Mouse (Mus musculus): Measurements from ENCODE around the gene Dzip1. TPM values are rescaled to one million over a fixed set of nuclear protein-coding genes. Genes with fewer than 3 reads are reported as not detected.

The Dzip1 gene
- total and polyA plus RNA-seq, 2 experiments from 2014 or later: 123 to 440 TPM

DNA sequence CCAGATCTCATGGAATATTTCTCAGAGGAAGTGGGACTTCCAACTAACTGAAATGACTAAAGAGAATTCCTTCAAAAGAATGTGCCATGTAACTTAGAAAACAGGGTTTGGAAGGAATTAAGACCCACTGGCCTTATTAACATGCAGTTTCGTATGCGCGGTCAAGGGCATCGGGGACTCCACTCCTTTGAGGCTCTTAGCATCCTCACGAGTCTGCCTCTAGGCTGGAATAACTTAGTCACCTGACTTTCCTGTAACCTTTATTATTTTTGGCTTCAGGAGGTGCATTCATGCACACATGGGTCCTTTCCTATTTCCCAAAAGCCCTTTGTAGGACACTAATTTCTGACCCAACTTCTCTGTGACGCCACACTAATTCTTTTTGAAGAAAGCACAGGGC, 92.0 kb downstream of the Dzip1 start:
- DNase-seq (ENCODE audit: low spot score): no peak
- TF ChIP-seq CTCF (IDR thresholded peaks at IDR 0.05): no peak
- no peaks in the 10 kb centered on the region for H3K36me3 ChIP-seq (ENCODE audit: insufficient read depth, low read length)
- no peaks in the 10 kb centered on the region for H3K4me1 ChIP-seq (ENCODE audit: insufficient read depth, low read length)
- H3K27me3 ChIP-seq (ENCODE audit: insufficient read depth, low read length): no peaks in the 10 kb centered on the region
- H3K27ac ChIP-seq (ENCODE audit: low read depth, low read length): no peak overlapping the region
- H3K4me2 ChIP-seq (ENCODE audit: low read depth, low read length, poor library complexity, severe bottlenecking): no peak overlapping the region
- no peaks in the 10 kb centered on the region for H3K9me3 ChIP-seq (ENCODE audit: low read length)
- H3K9ac ChIP-seq (replicated peaks; ENCODE audit: low read length, poor library complexity, severe bottlenecking): no peak overlapping the region
- H3K4me3 ChIP-seq (ENCODE audit: low read depth, low read length): no peak overlapping the region
- WGBS: 84% methylated on average over 6 of the region's 6 CpGs
- no peak for ATAC-seq (ENCODE audit: low FRiP score)

DNA sequence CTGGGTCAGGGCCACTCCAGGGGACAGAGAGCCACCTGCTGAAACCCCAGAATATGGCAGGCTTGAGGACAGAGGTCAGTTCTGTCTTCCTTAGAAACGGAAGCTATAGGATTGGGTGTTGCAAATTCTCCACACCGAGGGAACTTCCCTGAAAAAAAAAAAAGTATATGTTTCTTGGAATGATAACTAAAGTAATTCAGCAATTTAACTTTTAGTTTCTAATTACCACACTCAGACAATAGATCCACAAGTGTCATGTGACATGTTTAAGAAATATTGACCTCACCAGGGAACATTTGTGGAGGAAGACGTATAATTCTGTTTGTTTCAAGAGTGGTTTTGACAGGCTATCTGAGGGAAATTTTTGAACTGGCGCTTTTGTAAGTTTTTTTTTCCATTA, 93.7 kb downstream of the Dzip1 start:
- no peaks in the 10 kb centered on the region for H3K4me1 ChIP-seq (ENCODE audit: insufficient read depth, low read length)
- H3K4me2 ChIP-seq (ENCODE audit: low read depth, low read length, poor library complexity, severe bottlenecking): no peak overlapping the region
- H3K36me3 ChIP-seq (ENCODE audit: insufficient read depth, low read length): no peaks in the 10 kb centered on the region
- TF ChIP-seq CTCF (IDR thresholded peaks at IDR 0.05): no peak
- ATAC-seq (ENCODE audit: low FRiP score) (no peak), DNase-seq (ENCODE audit: low spot score) (no peak)
- H3K27ac ChIP-seq (ENCODE audit: low read depth, low read length): no peak overlapping the region
- H3K27me3 ChIP-seq (ENCODE audit: insufficient read depth, low read length): no peaks in the 10 kb centered on the region
- no peak overlapping the region for H3K9ac ChIP-seq (replicated peaks; ENCODE audit: low read length, poor library complexity, severe bottlenecking)
- H3K4me3 ChIP-seq (ENCODE audit: low read depth, low read length): no peak overlapping the region
- no peaks in the 10 kb centered on the region for H3K9me3 ChIP-seq (ENCODE audit: low read length)
- WGBS: 83% methylated on average over 4 of the region's 4 CpGs

DNA sequence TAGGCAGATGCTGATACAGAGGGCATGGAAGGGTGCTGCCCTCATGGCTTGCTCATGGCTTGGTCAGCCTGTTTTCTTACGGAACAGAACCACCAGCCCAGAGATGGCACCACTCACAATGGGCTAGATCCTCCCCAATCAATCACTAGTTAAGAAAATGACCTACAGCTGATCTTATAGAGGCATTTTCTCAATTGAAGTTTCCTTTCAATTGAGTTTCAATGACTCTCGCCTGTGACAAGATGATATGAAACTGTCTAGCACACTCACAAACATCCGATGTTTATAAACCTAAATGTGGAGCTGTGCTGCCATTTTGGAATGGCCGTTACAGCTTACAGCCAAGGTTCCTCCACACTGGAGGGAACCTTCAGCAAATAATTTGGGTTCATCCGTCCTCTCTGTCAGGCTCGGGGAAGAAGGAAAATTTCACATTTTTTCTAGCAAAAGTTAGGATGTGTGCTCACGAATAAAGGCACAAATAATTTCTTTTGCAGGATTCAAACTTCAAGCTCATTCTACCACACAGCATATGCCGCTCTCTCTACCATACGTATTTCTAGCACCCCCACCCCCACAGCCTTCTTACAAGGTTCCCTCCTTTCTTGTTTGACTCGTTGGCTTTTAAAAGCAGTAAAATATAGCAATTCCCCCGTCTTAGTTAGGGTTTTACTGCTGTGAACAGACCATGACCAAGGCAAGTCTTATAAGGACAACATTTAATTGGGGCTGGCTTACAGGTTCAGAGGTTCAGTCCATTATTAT, 95.7 kb downstream of the Dzip1 start:
- Histone ChIP-seq H3K9me3 (ENCODE audit: low read length) (no peaks in the 10 kb centered on the region), H3K27me3 (ENCODE audit: insufficient read depth, low read length) (no peaks in the 10 kb centered on the region), H3K4me1 (ENCODE audit: insufficient read depth, low read length) (no peaks in the 10 kb centered on the region), H3K4me3 (ENCODE audit: low read depth, low read length) (no peak overlapping the region), H3K4me2 (ENCODE audit: low read depth, low read length, poor library complexity, severe bottlenecking) (no peak overlapping the region), H3K36me3 (ENCODE audit: insufficient read depth, low read length) (no peaks in the 10 kb centered on the region), H3K27ac (ENCODE audit: low read depth, low read length) (no peak overlapping the region), H3K9ac (replicated peaks; ENCODE audit: low read length, poor library complexity, severe bottlenecking) (no peak overlapping the region)
- no peak for TF ChIP-seq CTCF (IDR thresholded peaks at IDR 0.05)
- WGBS: 95% methylated on average over 11 of the region's 11 CpGs
- DNase-seq (ENCODE audit: low spot score) (no peak), ATAC-seq (ENCODE audit: low FRiP score) (no peak)

DNA sequence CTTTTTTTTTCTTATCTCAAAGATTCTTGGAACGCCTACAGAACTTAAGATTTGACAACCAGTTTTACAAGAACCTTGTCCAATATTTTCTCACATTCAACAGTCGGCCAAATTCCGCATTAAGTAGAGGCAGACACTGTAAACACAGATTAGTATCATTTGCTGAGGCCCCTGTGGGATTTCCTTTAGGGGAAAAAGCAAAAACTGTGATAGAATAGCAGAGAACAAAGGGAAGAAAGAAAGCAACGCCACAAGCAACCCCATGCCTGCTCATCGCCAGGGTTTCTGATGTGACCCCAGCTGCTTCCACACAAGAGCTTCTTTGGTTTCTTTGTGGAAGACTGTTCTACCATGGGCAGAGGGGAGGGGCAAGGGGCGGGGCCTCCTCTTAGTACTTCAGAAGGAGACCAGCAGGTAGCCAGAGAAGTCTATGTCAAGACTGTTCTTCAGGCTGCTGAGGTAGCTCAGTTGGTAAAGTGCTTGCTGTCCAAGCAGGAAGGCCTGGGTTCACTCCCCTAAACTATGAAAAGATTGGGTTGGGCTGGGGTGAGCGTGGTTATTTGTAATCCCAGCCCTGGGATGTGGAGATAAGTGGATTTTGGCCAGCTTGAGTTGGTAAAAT, 97.9 kb downstream of the Dzip1 start:
- H3K27ac ChIP-seq (ENCODE audit: low read depth, low read length): no peak overlapping the region
- no peak for TF ChIP-seq CTCF (IDR thresholded peaks at IDR 0.05)
- H3K9ac ChIP-seq (replicated peaks; ENCODE audit: low read length, poor library complexity, severe bottlenecking): no peak overlapping the region
- H3K4me1 ChIP-seq (ENCODE audit: insufficient read depth, low read length): no peaks in the 10 kb centered on the region
- no peak overlapping the region for H3K4me3 ChIP-seq (ENCODE audit: low read depth, low read length)
- no peaks in the 10 kb centered on the region for H3K9me3 ChIP-seq (ENCODE audit: low read length)
- H3K27me3 ChIP-seq (ENCODE audit: insufficient read depth, low read length): no peaks in the 10 kb centered on the region
- WGBS: 22% methylated on average over 7 of the region's 7 CpGs
- no peak overlapping the region for H3K4me2 ChIP-seq (ENCODE audit: low read depth, low read length, poor library complexity, severe bottlenecking)
- DNase-seq (ENCODE audit: low spot score) (no peak), ATAC-seq (ENCODE audit: low FRiP score) (no peak)
- H3K36me3 ChIP-seq (ENCODE audit: insufficient read depth, low read length): no peaks in the 10 kb centered on the region

DNA sequence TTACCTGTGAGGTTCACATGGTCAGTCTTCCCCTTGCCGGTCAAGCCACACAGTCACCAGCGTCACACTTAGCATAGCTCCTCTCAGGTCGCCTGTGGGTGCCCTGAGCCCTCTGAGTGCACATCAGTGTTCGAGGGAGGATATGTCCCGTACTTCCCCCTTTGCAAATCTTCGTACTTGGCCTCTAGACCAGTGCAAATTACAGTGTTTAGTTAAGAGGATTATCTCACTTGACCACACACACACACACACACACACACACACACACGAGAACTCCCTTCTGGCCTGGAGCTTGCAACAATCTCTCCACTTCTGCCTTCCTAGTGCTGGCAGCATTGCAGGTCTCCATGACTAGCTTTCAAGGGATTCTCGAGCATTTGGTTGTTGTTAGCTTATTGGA, 98.9 kb downstream of the Dzip1 start:
- WGBS: 61% methylated on average over 8 of the region's 8 CpGs
- Histone ChIP-seq H3K9me3 (ENCODE audit: low read length) (no peaks in the 10 kb centered on the region), H3K36me3 (ENCODE audit: insufficient read depth, low read length) (no peaks in the 10 kb centered on the region), H3K4me2 (ENCODE audit: low read depth, low read length, poor library complexity, severe bottlenecking) (no peak overlapping the region), H3K4me1 (ENCODE audit: insufficient read depth, low read length) (no peaks in the 10 kb centered on the region), H3K27me3 (ENCODE audit: insufficient read depth, low read length) (no peaks in the 10 kb centered on the region), H3K4me3 (ENCODE audit: low read depth, low read length) (no peak overlapping the region), H3K9ac (replicated peaks; ENCODE audit: low read length, poor library complexity, severe bottlenecking) (no peak overlapping the region), H3K27ac (ENCODE audit: low read depth, low read length) (no peak overlapping the region)
- TF ChIP-seq CTCF (IDR thresholded peaks at IDR 0.05): no peak
- no peak for ATAC-seq (ENCODE audit: low FRiP score)
- DNase-seq (ENCODE audit: low spot score): no peak

Other genes with a start within 250 kb of the Dzip1 start
- gene Abcc4, start 219.2 kb downstream of the Dzip1 start, total RNA-seq (2014; rRNA removed): 3.5 and 3.6 TPM in 2 replicates
- 2.2 and 2.4 TPM in 2 replicates for gene Abcc4, start 219.2 kb downstream of the Dzip1 start, polyA plus RNA-seq (2015; fragmentation: Nextera tagmentation; extraction: Ambion mirVana)
- 10.7 and 11.8 TPM in 2 replicates for gene Cldn10, start 137.6 kb downstream of the Dzip1 start, total RNA-seq (2014; rRNA removed)
- gene Cldn10, start 137.6 kb downstream of the Dzip1 start, polyA plus RNA-seq (2015; fragmentation: Nextera tagmentation; extraction: Ambion mirVana): 24.1 and 32.1 TPM in 2 replicates
- gene Dnajc3, start 12.5 kb upstream of the Dzip1 start, total RNA-seq (2014; rRNA removed): 22.0 and 23.7 TPM in 2 replicates
- gene Dnajc3, start 12.5 kb upstream of the Dzip1 start, polyA plus RNA-seq (2015; fragmentation: Nextera tagmentation; extraction: Ambion mirVana): 19.2 and 19.9 TPM in 2 replicates
- gene Uggt2, start 174.0 kb upstream of the Dzip1 start, total RNA-seq (2014; rRNA removed): 24.0 and 31.0 TPM in 2 replicates
- 10.0 and 12.6 TPM in 2 replicates for gene Uggt2, start 174.0 kb upstream of the Dzip1 start, polyA plus RNA-seq (2015; fragmentation: Nextera tagmentation; extraction: Ambion mirVana)
- gene Hs6st3, start 212.9 kb upstream of the Dzip1 start, total RNA-seq (2014; rRNA removed): 28.9 and 36.6 TPM in 2 replicates
- gene Hs6st3, start 212.9 kb upstream of the Dzip1 start, polyA plus RNA-seq (2015; fragmentation: Nextera tagmentation; extraction: Ambion mirVana): 0.98 and 1.8 TPM in 2 replicates